Mouse (Mus musculus): ENCODE data around the gene Hsd17b12.

Hsd17b12 gene

GRCm38 (mm10) chr2:94157592-94158519 lies at the start of gene Hsd17b12:
Hsd17b12 (minus strand) TSS chr2:94157964.
- peak; percentile 100 for DNase-seq (ENCODE audit: low read depth, low spot score)

- no peak for DNase-seq (ENCODE audit: low read depth, low spot score)
These were observed 27.1 kb upstream of the Hsd17b12 start for GRCm38 (mm10) chr2:94184906-94185305.

GRCm38 (mm10) chr2:94184142-94184541 lies 26.4 kb upstream of the Hsd17b12 start:
- no peak for DNase-seq (ENCODE audit: low read depth, low spot score)

- no peak for DNase-seq (ENCODE audit: low read depth, low spot score)
These were observed 21.3 kb upstream of the Hsd17b12 start for GRCm38 (mm10) chr2:94179030-94179407.

GRCm38 (mm10) chr2:94178321-94179029 lies 20.7 kb upstream of the Hsd17b12 start:
- peak; percentile 84 for DNase-seq (ENCODE audit: low read depth, low spot score)

GRCm38 (mm10) chr2:94177294-94177693 lies 19.5 kb upstream of the Hsd17b12 start:
- no peak for DNase-seq (ENCODE audit: low read depth, low spot score)

GRCm38 (mm10) chr2:94176381-94176780 lies 18.6 kb upstream of the Hsd17b12 start:
- DNase-seq (ENCODE audit: low read depth, low spot score) = no peak

GRCm38 (mm10) chr2:94173549-94173948 lies 15.8 kb upstream of the Hsd17b12 start:
- DNase-seq (ENCODE audit: low read depth, low spot score) = no peak

GRCm38 (mm10) chr2:94163207-94163606 lies 5.4 kb upstream of the Hsd17b12 start:
- DNase-seq (ENCODE audit: low read depth, low spot score) = no peak

- DNase-seq (ENCODE audit: low read depth, low spot score) = no peak
These were observed 4.4 kb upstream of the Hsd17b12 start for GRCm38 (mm10) chr2:94162141-94162540.

GRCm38 (mm10) chr2:94158520-94158884 lies 738 bp upstream of the Hsd17b12 start:
- DNase-seq (ENCODE audit: low read depth, low spot score) = no peak

GRCm38 (mm10) chr2:94157051-94157450 lies 713 bp downstream of the Hsd17b12 start:
- DNase-seq (ENCODE audit: low read depth, low spot score) = no peak

- DNase-seq (ENCODE audit: low read depth, low spot score) = no peak
These were observed 12.6 kb downstream of the Hsd17b12 start for GRCm38 (mm10) chr2:94145146-94145542.

- DNase-seq (ENCODE audit: low read depth, low spot score) = no peak
These were observed 13.1 kb downstream of the Hsd17b12 start for GRCm38 (mm10) chr2:94144520-94145145.

- DNase-seq (ENCODE audit: low read depth, low spot score) = no peak
These were observed 16.5 kb downstream of the Hsd17b12 start for GRCm38 (mm10) chr2:94141293-94141692.

- DNase-seq (ENCODE audit: low read depth, low spot score) = no peak
These were observed 19.0 kb downstream of the Hsd17b12 start for GRCm38 (mm10) chr2:94138469-94139390.

- DNase-seq (ENCODE audit: low read depth, low spot score) = no peak
These were observed 20.9 kb downstream of the Hsd17b12 start for GRCm38 (mm10) chr2:94136837-94137236.

GRCm38 (mm10) chr2:94128496-94128895 lies 29.3 kb downstream of the Hsd17b12 start:
- DNase-seq (ENCODE audit: low read depth, low spot score) = no peak

- DNase-seq (ENCODE audit: low read depth, low spot score) = no peak
These were observed 35.4 kb downstream of the Hsd17b12 start for GRCm38 (mm10) chr2:94122182-94123041.

GRCm38 (mm10) chr2:94103758-94104157 lies 54.0 kb downstream of the Hsd17b12 start:
- peak; percentile 6 for DNase-seq (ENCODE audit: low read depth, low spot score)
